Mouse (Mus musculus): ENCODE measurements at regions not wholly inside any gene's neighbourhood (a gene's known extent, or its start where the extent isn't known, plus 50 kb on each side); places are given as distances from the start of the nearest gene placed in this dataset.

GRCm38 (mm10) chr13:25984535-25984934 lies 714.2 kb upstream of the Nrsn1 start:
- H3K27me3 ChIP-seq (ENCODE audit: control insufficient read depth, insufficient read depth, low read length): no peaks in the 10 kb centered on the region
- H3K27ac ChIP-seq: no peak overlapping the region
- H3K4me1 ChIP-seq (ENCODE audit: control insufficient read depth, insufficient read depth, low read length): no peaks in the 10 kb centered on the region
- no peaks in the 10 kb centered on the region for H3K79me2 ChIP-seq (replicated peaks; ENCODE audit: control insufficient read depth, insufficient read depth, low read length)
- TF ChIP-seq CTCF (IDR thresholded peaks at IDR 0.05) (no peak), POLR2A (IDR thresholded peaks at IDR 0.05; ENCODE audit: insufficient read depth, low read depth, low read length) (no peak), EP300 (IDR thresholded peaks at IDR 0.05; ENCODE audit: insufficient read depth, low read depth, low read length) (no peak)
- no peak overlapping the region for H3K4me3 ChIP-seq
- no peak for DNase-seq
- intact Hi-C loops (cut with DNase I): no loop called here
- no peak overlapping the region for H3K9ac ChIP-seq (ENCODE audit: low read depth, low read length)
- 90% methylated on average over 1 of the region's 1 CpGs for WGBS
- no peaks in the 10 kb centered on the region for H3K36me3 ChIP-seq (ENCODE audit: control insufficient read depth, insufficient read depth, low read length)

GRCm38 (mm10) chr13:25983659-25984058 lies 713.4 kb upstream of the Nrsn1 start:
- no peak overlapping the region for H3K9ac ChIP-seq (ENCODE audit: low read depth, low read length)
- no peaks in the 10 kb centered on the region for H3K4me1 ChIP-seq (ENCODE audit: control insufficient read depth, insufficient read depth, low read length)
- H3K79me2 ChIP-seq (replicated peaks; ENCODE audit: control insufficient read depth, insufficient read depth, low read length): no peaks in the 10 kb centered on the region
- H3K4me3 ChIP-seq: no peak overlapping the region
- H3K27me3 ChIP-seq (ENCODE audit: control insufficient read depth, insufficient read depth, low read length): no peaks in the 10 kb centered on the region
- TF ChIP-seq CTCF (IDR thresholded peaks at IDR 0.05): no peak
- TF ChIP-seq POLR2A (IDR thresholded peaks at IDR 0.05; ENCODE audit: insufficient read depth, low read depth, low read length): no peak
- no peak for TF ChIP-seq EP300 (IDR thresholded peaks at IDR 0.05; ENCODE audit: insufficient read depth, low read depth, low read length)
- WGBS: 81% methylated on average over 1 of the region's 1 CpGs
- H3K36me3 ChIP-seq (ENCODE audit: control insufficient read depth, insufficient read depth, low read length): no peaks in the 10 kb centered on the region
- DNase-seq: no peak
- intact Hi-C loops (cut with DNase I): no loop called here
- H3K27ac ChIP-seq: no peak overlapping the region

- no peaks in the 10 kb centered on the region for H3K36me3 ChIP-seq (ENCODE audit: control insufficient read depth, insufficient read depth, low read length)
- H3K27ac ChIP-seq: no peak overlapping the region
- no peaks in the 10 kb centered on the region for H3K27me3 ChIP-seq (ENCODE audit: control insufficient read depth, insufficient read depth, low read length)
- H3K4me3 ChIP-seq: no peak overlapping the region
- DNase-seq: no peak
- H3K9ac ChIP-seq (ENCODE audit: low read depth, low read length): no peak overlapping the region
- no peak for TF ChIP-seq POLR2A (IDR thresholded peaks at IDR 0.05; ENCODE audit: insufficient read depth, low read depth, low read length)
- no peak for TF ChIP-seq EP300 (IDR thresholded peaks at IDR 0.05; ENCODE audit: insufficient read depth, low read depth, low read length)
- TF ChIP-seq CTCF (IDR thresholded peaks at IDR 0.05): no peak
- intact Hi-C loops (cut with DNase I): no loop called here
- H3K79me2 ChIP-seq (replicated peaks; ENCODE audit: control insufficient read depth, insufficient read depth, low read length): no peaks in the 10 kb centered on the region
- no peaks in the 10 kb centered on the region for H3K4me1 ChIP-seq (ENCODE audit: control insufficient read depth, insufficient read depth, low read length)
- WGBS: 68% methylated on average over 1 of the region's 1 CpGs
These were observed 708.3 kb upstream of the Nrsn1 start for GRCm38 (mm10) chr13:25978648-25979047.

GRCm38 (mm10) chr13:25958592-25958991 lies 688.3 kb upstream of the Nrsn1 start:
- no peaks in the 10 kb centered on the region for H3K4me1 ChIP-seq (ENCODE audit: control insufficient read depth, insufficient read depth, low read length)
- H3K79me2 ChIP-seq (replicated peaks; ENCODE audit: control insufficient read depth, insufficient read depth, low read length): no peaks in the 10 kb centered on the region
- TF ChIP-seq CTCF (IDR thresholded peaks at IDR 0.05): no peak
- H3K27me3 ChIP-seq (ENCODE audit: control insufficient read depth, insufficient read depth, low read length): no peaks in the 10 kb centered on the region
- no peak overlapping the region for H3K4me3 ChIP-seq
- no peak for DNase-seq
- intact Hi-C loops (cut with DNase I): no loop called here
- H3K27ac ChIP-seq: no peak overlapping the region
- H3K9ac ChIP-seq (ENCODE audit: low read depth, low read length): no peak overlapping the region
- no peaks in the 10 kb centered on the region for H3K36me3 ChIP-seq (ENCODE audit: control insufficient read depth, insufficient read depth, low read length)

- Histone ChIP-seq H3K9ac (ENCODE audit: low read depth, low read length) (no peak overlapping the region), H3K4me1 (ENCODE audit: control insufficient read depth, insufficient read depth, low read length) (no peaks in the 10 kb centered on the region), H3K4me3 (no peak overlapping the region), H3K27me3 (ENCODE audit: control insufficient read depth, insufficient read depth, low read length) (no peaks in the 10 kb centered on the region), H3K36me3 (ENCODE audit: control insufficient read depth, insufficient read depth, low read length) (no peaks in the 10 kb centered on the region), H3K79me2 (replicated peaks; ENCODE audit: control insufficient read depth, insufficient read depth, low read length) (no peaks in the 10 kb centered on the region), H3K27ac (no peak overlapping the region)
- no peak for DNase-seq
- intact Hi-C loops (cut with DNase I): no loop called here
- TF ChIP-seq CTCF (IDR thresholded peaks at IDR 0.05) (no peak), EP300 (IDR thresholded peaks at IDR 0.05; ENCODE audit: insufficient read depth, low read depth, low read length) (no peak), POLR2A (IDR thresholded peaks at IDR 0.05; ENCODE audit: insufficient read depth, low read depth, low read length) (no peak)
- 69% methylated on average over 4 of the region's 4 CpGs for WGBS
These were observed 687.8 kb upstream of the Nrsn1 start for GRCm38 (mm10) chr13:25958153-25958466.

GRCm38 (mm10) chr13:25957451-25958152 lies 687.3 kb upstream of the Nrsn1 start:
- Histone ChIP-seq H3K4me1 (ENCODE audit: control insufficient read depth, insufficient read depth, low read length) (no peaks in the 10 kb centered on the region), H3K4me3 (no peak overlapping the region), H3K36me3 (ENCODE audit: control insufficient read depth, insufficient read depth, low read length) (no peaks in the 10 kb centered on the region), H3K9ac (ENCODE audit: low read depth, low read length) (no peak overlapping the region), H3K27ac (no peak overlapping the region), H3K27me3 (ENCODE audit: control insufficient read depth, insufficient read depth, low read length) (no peaks in the 10 kb centered on the region), H3K79me2 (replicated peaks; ENCODE audit: control insufficient read depth, insufficient read depth, low read length) (no peaks in the 10 kb centered on the region)
- 55% methylated on average over 4 of the region's 4 CpGs for WGBS
- TF ChIP-seq POLR2A (IDR thresholded peaks at IDR 0.05; ENCODE audit: insufficient read depth, low read depth, low read length) (no peak), CTCF (IDR thresholded peaks at IDR 0.05) (no peak), EP300 (IDR thresholded peaks at IDR 0.05; ENCODE audit: insufficient read depth, low read depth, low read length) (no peak)
- intact Hi-C loops (cut with DNase I): no loop called here
- no peak for DNase-seq
